ENCODE assay signal across 12 mouse cellular contexts in genomic region chr11:114867361-114868235, GRCm38 (mm10). TPM values are rescaled to one million over a fixed set of nuclear protein-coding genes. Genes with fewer than 3 reads are reported as not detected.
A peak's percentile ranks its signal among the peaks of the same experiment; 100 is the strongest.
DNase-seq lines count a peak whose midpoint lies in the region; ATAC-seq and TF ChIP-seq lines count a peak whose summit lies in the region.
"Had no signal": no experiment of that assay in that cellular context is flagged by ENCODE, and none has a peak within 500 bp of the region (broad histone marks: within the 10 kb centered on the region; RNA-seq: fewer than 3 reads in every experiment).

No protein-coding gene starts in this region.

- 31% methylated on average over 11 of the region's 11 CpGs for WGBS in heart, embryonic 13.5 days

- H3K4me3 ChIP-seq in heart, embryonic 13.5 days = no peak overlapping the region
- H3K4me3 ChIP-seq in E14TG2a.4 (replicated peaks; ENCODE audit: low read length) = peak overlapping the region; percentile 20
- H3K4me3 ChIP-seq: embryonic facial prominence, embryonic 15.5 days; hindbrain, embryonic 15.5 days; neural tube, embryonic 15.5 days had no signal

- H3K9ac ChIP-seq in heart, embryonic 13.5 days = peak overlapping the region; percentile 53; the same call in 1 of the 2 replicates
- H3K9ac ChIP-seq: embryonic facial prominence, embryonic 15.5 days; hindbrain, embryonic 15.5 days; neural tube, embryonic 15.5 days had no signal

- H3K27me3 ChIP-seq in heart, embryonic 13.5 days (replicated peaks) = no peaks in the 10 kb centered on the region
- no peaks in the 10 kb centered on the region for H3K27me3 ChIP-seq in E14TG2a.4 (ENCODE audit: insufficient read depth, low read length)
- H3K27me3 ChIP-seq: embryonic facial prominence, embryonic 15.5 days; hindbrain, embryonic 15.5 days; neural tube, embryonic 15.5 days had no signal

- H3K36me3 ChIP-seq in heart, embryonic 13.5 days = peaks cover 53% of the 10 kb centered on the region
- peaks cover 5% of the 10 kb centered on the region; the same call in 1 of the 2 replicates for H3K36me3 ChIP-seq in E14TG2a.4 (ENCODE audit: insufficient read depth, low read length)
- H3K36me3 ChIP-seq: hindbrain, embryonic 15.5 days; neural tube, embryonic 15.5 days had no signal

- H3K4me1 ChIP-seq in heart, embryonic 13.5 days = peaks cover 34% of the 10 kb centered on the region
- peaks cover 52% of the 10 kb centered on the region for H3K4me1 ChIP-seq in E14TG2a.4 (replicated peaks; ENCODE audit: low read depth, low read length)

- H3K27ac ChIP-seq in heart, embryonic 13.5 days (replicated peaks) = peak overlapping the region; percentile 85
- H3K27ac ChIP-seq: embryonic facial prominence, embryonic 15.5 days; hindbrain, embryonic 15.5 days; macrophage had no signal

- DNase-seq in heart, postnatal 14 days = no peak
- DNase-seq in cerebellum, postnatal 14 days = peak; percentile 84 to 87
- peak; percentile 64 to 73 for DNase-seq in kidney, postnatal 36 days
- no peak for DNase-seq in left cerebral cortex, adult 8-10 months (ENCODE audit: low spot score in 2 of 2)
- no peak for DNase-seq in frontal cortex, postnatal 14 days (ENCODE audit: low spot score in 2 of 2)

- no peak for ATAC-seq in heart, embryonic 13.5 days (ENCODE audit: extremely low read depth, insufficient number of reproducible peaks, low FRiP score, low TSS enrichment)
- ATAC-seq in erythroid progenitor cell, adult 5-6 weeks (replicated peaks; ENCODE audit: low FRiP score, poor library complexity, severe bottlenecking) = no peak

- peak overlapping the region; percentile 35 for H3K4me2 ChIP-seq in heart, embryonic 13.5 days
- H3K4me2 ChIP-seq: embryonic facial prominence, embryonic 15.5 days; hindbrain, embryonic 15.5 days; neural tube, embryonic 15.5 days had no signal

- intact Hi-C loops in heart, postnatal 14 days (cut with DNase I) = no loop called here

- TF ChIP-seq CTCF in E14TG2a.4 (conservative IDR thresholded peaks at IDR 0.05; ENCODE audit: low read length) = no peak

- H3K9me3 ChIP-seq in heart, embryonic 13.5 days = no peaks in the 10 kb centered on the region
- H3K9me3 ChIP-seq in E14TG2a.4 (ENCODE audit: low read length) = no peaks in the 10 kb centered on the region
- H3K9me3 ChIP-seq: embryonic facial prominence, embryonic 15.5 days; hindbrain, embryonic 15.5 days; neural tube, embryonic 15.5 days had no signal

RNA-seq across cellular contexts. Expression of gene Gprc5c, which starts 16.6 kb away (rescaled TPM):
- 20.6 and 20.7 TPM in 2 replicates for polyA plus RNA-seq in heart, embryonic 13.5 days (2015; fragmentation: Nextera tagmentation; extraction: Ambion mirVana)
- 10 to 100 TPM in 1 of 2 experiments, 1 to 10 TPM in 1; 7.4 to 10.7 TPM for total RNA-seq in heart, postnatal 14 days (2021)
- total RNA-seq in left cerebral cortex, adult 8-10 months (2022) = 1 to 10 TPM; 4.6 to 5.6 (median 5.4) TPM
- total RNA-seq in erythroid progenitor cell, adult 5-6 weeks (2015; ENCODE audit: low replicate concordance) = not detected in 2 replicates
- total RNA-seq in erythroid progenitor cell, adult 5-6 weeks (2017; ENCODE audit: low replicate concordance) = not detected in 2 replicates

RNA-seq across cellular contexts. Expression of gene Cd300a, which starts 22.2 kb away (rescaled TPM):
- polyA plus RNA-seq in heart, embryonic 13.5 days (2015; fragmentation: Nextera tagmentation; extraction: Ambion mirVana) = 0.82 and 1.4 TPM in 2 replicates
- total RNA-seq in heart, postnatal 14 days (2021) = 1 to 10 TPM in 1 of 2 experiments, under 1 TPM in 1; 1.00 to 1.2 TPM
- total RNA-seq in left cerebral cortex, adult 8-10 months (2022) = under 1 TPM; 0.40 to 0.87 (median 0.73) TPM
- 2.1 and 4.3 TPM in 2 replicates for total RNA-seq in erythroid progenitor cell, adult 5-6 weeks (2015; ENCODE audit: low replicate concordance)
- 2.9 and 6.0 TPM in 2 replicates for total RNA-seq in erythroid progenitor cell, adult 5-6 weeks (2017; ENCODE audit: low replicate concordance)

Comparison
In these comparisons a context has a peak if more than half of its experiments do, and no peak if none do; other contexts are left out.
1. DNase-seq: peak in cerebellum, postnatal 14 days (2 of 2) and kidney, postnatal 36 days (2 of 2); none in heart, postnatal 14 days (0 of 2), left cerebral cortex, adult 8-10 months (0 of 2) and frontal cortex, postnatal 14 days (0 of 2).
2. RNA of gene Gprc5c, which starts 16.6 kb away (total RNA-seq): 7.4 to 10.7 TPM in heart, postnatal 14 days and 4.6 to 5.6 TPM in left cerebral cortex, adult 8-10 months; not detected in erythroid progenitor cell, adult 5-6 weeks; every median in the first group is over 4 times any median in the second.